8 mouse cellular contexts compared by ENCODE assay signal in genomic region chr2:172439843-172440639, GRCm38 (mm10). TPM values are rescaled to one million over a fixed set of nuclear protein-coding genes. Genes with fewer than 3 reads are reported as not detected.
DNase-seq lines count a peak whose midpoint lies in the region; ATAC-seq and TF ChIP-seq lines count a peak whose summit lies in the region.

Gene Rtf2 (plus strand): TSS chr2:172440556.

- no peaks in the 10 kb centered on the region for H3K9me3 ChIP-seq in hindbrain, embryonic 10.5 days
- no peaks in the 10 kb centered on the region for H3K9me3 ChIP-seq in lung, postnatal 0 days (ENCODE audit: low read length)

- 0 out of 2 replicates have a peak, but pooled peaks have one; percentile 9 for TF ChIP-seq CTCF in lung, postnatal 0 days (IDR thresholded peaks at IDR 0.05)

- no peaks in the 10 kb centered on the region for H3K27me3 ChIP-seq in hindbrain, embryonic 10.5 days (ENCODE audit: insufficient read depth, poor library complexity, severe bottlenecking)
- H3K27me3 ChIP-seq in lung, postnatal 0 days (replicated peaks; ENCODE audit: insufficient read depth, low read length): no peaks in the 10 kb centered on the region

- H3K27ac ChIP-seq in hindbrain, embryonic 10.5 days: peak within 1 kb of the TSS; percentile 84
- H3K27ac ChIP-seq in lung, postnatal 0 days (ENCODE audit: low read length): peak within 1 kb of the TSS; percentile 61

- TF ChIP-seq EP300 in lung, postnatal 0 days (IDR thresholded peaks at IDR 0.05): peak; percentile 43; the same call in 1 of the 2 replicates

- ATAC-seq in frontal cortex, adult (ENCODE audit: low TSS enrichment): peak; percentile 99
- peak; percentile 98 for ATAC-seq in lung, postnatal 0 days

- peak within 1 kb of the TSS; percentile 71 for H3K9ac ChIP-seq in lung, postnatal 0 days (replicated peaks; ENCODE audit: low read depth)

- H3K4me1 ChIP-seq in hindbrain, embryonic 10.5 days (replicated peaks): peaks cover 21% of the 10 kb centered on the region
- peaks cover 10% of the 10 kb centered on the region; the same call in 1 of the 2 replicates for H3K4me1 ChIP-seq in lung, postnatal 0 days (ENCODE audit: insufficient read depth, low read depth, low read length)

- peak within 1 kb of the TSS; percentile 73 for H3K4me3 ChIP-seq in hindbrain, embryonic 10.5 days
- peak within 1 kb of the TSS; percentile 87 for H3K4me3 ChIP-seq in lung, postnatal 0 days (ENCODE audit: low read depth, low read length)

- WGBS in hindbrain, embryonic 10.5 days: 1% methylated on average over 35 of the region's 35 CpGs
- 2% methylated on average over 35 of the region's 35 CpGs for WGBS in lung, postnatal 0 days

- peak; percentile 98 for DNase-seq in MN1 (ENCODE audit: low spot score)
- DNase-seq in cerebellum, adult 9-10 months: peak; percentile 99
- peak; percentile 99 for DNase-seq in hindbrain, embryonic 10.5 days (ENCODE audit: low spot score)
- peak; percentile 99 for DNase-seq in layer of hippocampus, adult 9-11 months
- DNase-seq in lung, postnatal 0 days (ENCODE audit: low spot score): peak; percentile 99
- DNase-seq in ovary, postnatal 14 days (ENCODE audit: low spot score): peak; percentile 100
- peak; percentile 98 for DNase-seq in thymus, postnatal 14 days

- peak within 1 kb of the TSS; percentile 73 for H3K4me2 ChIP-seq in lung, postnatal 0 days (replicated peaks; ENCODE audit: low read depth, low read length)

- peaks cover 3% of the 10 kb centered on the region for H3K36me3 ChIP-seq in hindbrain, embryonic 10.5 days
- no peaks in the 10 kb centered on the region for H3K36me3 ChIP-seq in lung, postnatal 0 days (ENCODE audit: insufficient read depth, low read length)

RNA-seq across cellular contexts. Expression of gene Rtf2, which starts in this region (rescaled TPM):
- 89.3 and 98.1 TPM in 2 replicates for polyA plus RNA-seq in hindbrain, embryonic 10.5 days (2016; fragmentation: Nextera tagmentation; extraction: Ambion mirVana)
- 73.4 and 74.2 TPM in 2 replicates for polyA plus RNA-seq in lung, postnatal 0 days (2015; fragmentation: Nextera tagmentation; extraction: Ambion mirVana)

Comparison
In these comparisons a context has a peak if more than half of its experiments do, and no peak if none do; other contexts are left out.
1. Peak in every context shown above with its lines: DNase-seq, ATAC-seq, H3K4me3 ChIP-seq and H3K27ac ChIP-seq.